Mouse (Mus musculus) G1E (cell line): ENCODE results near the gene Fry.

Source experiments
- CTCF ChIP-seq: IDR thresholded peaks from 2 replicates; pipeline ENCODE4 v1.5.1; 2012; ENCODE audit warnings: low read depth, low read length, inconsistent platforms, mixed read lengths
- GATA1 ChIP-seq: IDR thresholded peaks from 2 replicates; pipeline ENCODE4 v1.6.1; 2012; ENCODE audit warnings: borderline replicate concordance, low read length, inconsistent platforms, mixed read lengths
- POLR2AphosphoS5 ChIP-seq: IDR thresholded peaks from 2 replicates; pipeline ENCODE4 v1.6.1; 2012; ENCODE audit warnings: low read depth, low read length, inconsistent platforms; ENCODE audit not compliant: insufficient replicate concordance
- TAL1 ChIP-seq: conservative IDR thresholded peaks from 2 replicates; pipeline ENCODE4 v1.6.1; 2012; ENCODE audit warnings: low read depth, low read length, inconsistent platforms, mixed read lengths

- TF ChIP-seq TAL1 (no peak), CTCF (no peak), GATA1 (no peak), POLR2AphosphoS5 (no peak)
These were observed 19.7 kb upstream of the Fry start for GRCm38 (mm10) chr5:150098754-150099153.
